Mouse (Mus musculus) ES-Bruce4 (cell line): ENCODE measurements around the gene Memo1. TPM values are rescaled to one million over a fixed set of nuclear protein-coding genes. Genes with fewer than 3 reads are reported as not detected.

ENCODE experiments used
- H3K27ac ChIP-seq: 2 replicates; pipeline ENCODE4 v1.5.1; 2012; ENCODE audit warnings: low read length, inconsistent platforms; ENCODE audit not compliant: insufficient read depth
- H3K27me3 ChIP-seq: 2 replicates; pipeline ENCODE4 v1.6.1; 2012; ENCODE audit warnings: mild to moderate bottlenecking, low read length, inconsistent platforms; ENCODE audit not compliant: control insufficient read depth, poor library complexity, insufficient read depth, severe bottlenecking
- H3K36me3 ChIP-seq: 2 replicates; pipeline ENCODE4 v1.6.1; 2012; ENCODE audit warnings: inconsistent platforms, mild to moderate bottlenecking, low read length, moderate library complexity; ENCODE audit not compliant: control insufficient read depth, poor library complexity, insufficient read depth, severe bottlenecking
- H3K4me1 ChIP-seq: one replicate; pipeline ENCODE4 v1.8.1; 2011; ENCODE audit warnings: low read length; ENCODE audit not compliant: control insufficient read depth, insufficient read depth
- H3K4me3 ChIP-seq: 2 replicates; pipeline ENCODE4 v1.5.1; 2011; ENCODE audit warnings: low read depth, mild to moderate bottlenecking, low read length
- H3K9ac ChIP-seq: 2 replicates; pipeline ENCODE4 v1.6.1; 2012; ENCODE audit warnings: low read depth, mild to moderate bottlenecking, inconsistent platforms; ENCODE audit not compliant: poor library complexity, severe bottlenecking
- H3K9me3 ChIP-seq: replicated peaks from 2 replicates; pipeline ENCODE4 v1.6.1; 2012; ENCODE audit warnings: mild to moderate bottlenecking, low read length, inconsistent platforms; ENCODE audit not compliant: control insufficient read depth, poor library complexity, insufficient read depth, severe bottlenecking
- CTCF ChIP-seq: IDR thresholded peaks from one replicate; pipeline ENCODE4 v1.8.1; 2011; ENCODE audit warnings: low read depth, low read length
- EP300 ChIP-seq: IDR thresholded peaks from 2 replicates; pipeline ENCODE4 v1.6.1; 2011; ENCODE audit warnings: low read depth, low read length; ENCODE audit not compliant: insufficient read depth
- POLR2A ChIP-seq: IDR thresholded peaks from one replicate; pipeline ENCODE4 v1.8.1; 2011; ENCODE audit warnings: low read length; ENCODE audit not compliant: insufficient read depth
- polyA plus RNA-seq: library from polyadenylated mRNA; stranded (reverse); fragments of >200 nt; gene quantifications from 2 replicates; pipeline ENCODE4 v1.2.4, GENCODE M21; 2011; ENCODE audit warnings: low read depth; ENCODE audit not compliant: missing spikeins, insufficient read depth, insufficient read length

Gene Memo1
- polyA plus RNA-seq, 1 experiment: 74.6 TPM

DNA sequence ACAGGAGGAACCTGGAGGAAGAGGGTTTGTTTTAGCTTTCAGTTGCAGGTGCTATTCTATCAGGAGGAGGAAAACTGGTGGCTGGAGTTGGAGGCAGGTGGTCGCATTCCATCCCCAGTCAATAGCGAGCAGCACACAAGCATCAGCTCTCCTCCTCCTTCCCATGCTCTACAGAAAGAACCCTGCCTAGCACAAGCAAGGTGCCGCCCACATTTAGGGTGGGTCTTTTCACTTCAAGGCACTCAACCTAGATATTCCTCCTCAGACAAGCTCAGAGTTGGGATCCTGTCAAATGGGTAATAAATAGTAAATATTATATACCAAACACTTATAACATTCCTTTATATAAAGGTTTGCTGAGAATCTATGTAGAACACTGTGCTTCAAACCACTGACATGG is 5.1 kb downstream of the Memo1 start:
- Histone ChIP-seq H3K4me1 (no peaks in the 10 kb centered on the region), H3K9me3 (no peaks in the 10 kb centered on the region), H3K4me3 (no peak overlapping the region), H3K9ac (no peak overlapping the region), H3K36me3 (no peaks in the 10 kb centered on the region), H3K27me3 (no peaks in the 10 kb centered on the region), H3K27ac (no peak overlapping the region)
- TF ChIP-seq POLR2A (no peak), EP300 (no peak), CTCF (no peak)

DNA sequence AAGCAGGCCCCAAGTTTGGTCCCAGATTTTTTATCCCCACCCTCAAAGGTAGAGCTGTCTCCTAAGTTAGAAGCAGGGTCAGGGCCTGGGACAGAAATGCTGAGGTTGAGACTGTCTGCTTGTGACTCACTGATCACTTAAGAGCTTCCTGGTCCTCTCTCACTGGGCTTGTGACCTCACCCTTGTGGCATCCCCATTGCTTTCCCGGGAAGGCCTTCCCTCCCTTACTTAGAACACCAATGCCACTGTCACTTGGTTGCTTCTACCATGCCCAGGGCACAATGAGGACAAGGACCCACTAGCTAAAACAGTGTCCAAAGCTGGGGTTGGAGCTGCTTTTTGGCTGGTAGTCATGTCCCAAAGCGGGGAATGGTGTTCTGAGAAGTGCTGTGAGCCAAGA is 6.7 kb downstream of the Memo1 start:
- H3K4me3 ChIP-seq: no peak overlapping the region
- no peaks in the 10 kb centered on the region for H3K9me3 ChIP-seq
- no peaks in the 10 kb centered on the region for H3K36me3 ChIP-seq
- no peak overlapping the region for H3K9ac ChIP-seq
- H3K27me3 ChIP-seq: no peaks in the 10 kb centered on the region
- TF ChIP-seq POLR2A: no peak
- no peak for TF ChIP-seq CTCF
- no peak for TF ChIP-seq EP300
- H3K4me1 ChIP-seq: no peaks in the 10 kb centered on the region
- H3K27ac ChIP-seq: no peak overlapping the region

- peaks cover 2% of the 10 kb centered on the region for H3K4me1 ChIP-seq
- no peak overlapping the region for H3K4me3 ChIP-seq
- H3K9ac ChIP-seq: no peak overlapping the region
- H3K9me3 ChIP-seq: no peaks in the 10 kb centered on the region
- no peak overlapping the region for H3K27ac ChIP-seq
- no peaks in the 10 kb centered on the region for H3K27me3 ChIP-seq
- TF ChIP-seq POLR2A (no peak), CTCF (no peak), EP300 (no peak)
- no peaks in the 10 kb centered on the region for H3K36me3 ChIP-seq
Measured at GRCm38 (mm10) chr17:74286140-74286730, 9.1 kb downstream of the Memo1 start.

GRCm38 (mm10) chr17:74285730-74286129 is 9.6 kb downstream of the Memo1 start:
- H3K27ac ChIP-seq: no peak overlapping the region
- no peaks in the 10 kb centered on the region for H3K36me3 ChIP-seq
- H3K27me3 ChIP-seq: no peaks in the 10 kb centered on the region
- H3K9ac ChIP-seq: no peak overlapping the region
- H3K4me1 ChIP-seq: peaks cover 2% of the 10 kb centered on the region
- TF ChIP-seq CTCF (no peak), POLR2A (no peak), EP300 (no peak)
- H3K4me3 ChIP-seq: no peak overlapping the region
- H3K9me3 ChIP-seq: no peaks in the 10 kb centered on the region

DNA sequence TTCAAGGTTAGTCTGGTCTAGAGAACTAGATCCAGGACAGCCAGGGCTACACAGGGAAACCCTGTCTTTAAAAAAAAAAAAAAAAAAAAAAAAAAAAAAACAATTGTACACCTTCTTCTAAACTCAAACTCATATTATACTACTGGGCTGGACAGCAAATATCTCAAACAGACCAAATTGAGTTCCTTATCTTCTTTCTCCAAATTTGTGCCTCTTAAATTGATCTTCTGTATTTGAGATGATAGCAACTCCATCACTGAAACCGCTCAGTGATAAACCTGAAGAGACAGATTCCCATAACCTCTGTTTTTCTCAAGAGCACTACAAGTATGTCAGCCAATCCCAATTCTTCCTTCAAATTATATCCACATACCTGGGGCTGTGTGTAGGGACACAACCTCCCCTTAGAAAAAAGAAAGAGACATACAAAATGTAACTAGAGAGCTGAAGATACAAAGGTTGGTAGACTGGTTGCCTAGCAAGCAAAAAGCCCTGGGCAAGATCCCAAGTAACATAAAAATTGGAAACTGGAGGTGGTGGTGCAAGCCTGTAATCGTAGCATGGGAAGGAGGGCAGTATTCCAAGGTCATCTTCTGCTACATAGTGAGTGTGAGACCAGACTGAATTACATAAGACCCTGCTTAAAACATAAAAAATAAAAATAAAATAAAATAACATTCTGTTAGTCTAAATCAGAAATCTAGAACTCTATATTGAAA is 10.8 kb downstream of the Memo1 start:
- Histone ChIP-seq H3K9me3 (no peaks in the 10 kb centered on the region), H3K9ac (no peak overlapping the region), H3K4me3 (no peak overlapping the region), H3K4me1 (peaks cover 2% of the 10 kb centered on the region), H3K36me3 (no peaks in the 10 kb centered on the region), H3K27ac (no peak overlapping the region), H3K27me3 (no peaks in the 10 kb centered on the region)
- TF ChIP-seq POLR2A (no peak), CTCF (no peak), EP300 (no peak)

GRCm38 (mm10) chr17:74282024-74282423 is 13.3 kb downstream of the Memo1 start:
- Histone ChIP-seq H3K4me1 (peaks cover 2% of the 10 kb centered on the region), H3K27ac (no peak overlapping the region), H3K36me3 (no peaks in the 10 kb centered on the region), H3K27me3 (no peaks in the 10 kb centered on the region), H3K9me3 (no peaks in the 10 kb centered on the region), H3K9ac (no peak overlapping the region), H3K4me3 (no peak overlapping the region)
- TF ChIP-seq CTCF: no peak
- no peak for TF ChIP-seq EP300
- no peak for TF ChIP-seq POLR2A
